ENCODE assay signal across 8 mouse cellular contexts in genomic region chr11:77132580-77132979, GRCm38 (mm10). TPM values are rescaled to one million over a fixed set of nuclear protein-coding genes. Genes with fewer than 3 reads are reported as not detected.
DNase-seq lines count a peak whose midpoint lies in the region; ATAC-seq and TF ChIP-seq lines count a peak whose summit lies in the region.

No protein-coding gene starts in this region.

- H3K27me3 ChIP-seq in cerebellum, adult 2 months (ENCODE audit: control insufficient read depth, insufficient read depth, low read length), result no peaks in the 10 kb centered on the region
- H3K27me3 ChIP-seq in midbrain, embryonic 14.5 days (ENCODE audit: control insufficient read depth, insufficient read depth, low read length), result no peaks in the 10 kb centered on the region
- H3K27me3 ChIP-seq in midbrain, embryonic 11.5 days (ENCODE audit: control insufficient read depth, insufficient read depth, low read length), result no peaks in the 10 kb centered on the region
- H3K27me3 ChIP-seq in stomach, postnatal 0 days (ENCODE audit: control insufficient read depth, insufficient read depth, low read length), result no peaks in the 10 kb centered on the region

- peak; percentile 42; the same call in 1 of the 2 replicates for TF ChIP-seq CTCF in cerebellum, adult 2 months (IDR thresholded peaks at IDR 0.05; ENCODE audit: borderline replicate concordance, insufficient read depth, low read depth, low read length)
- peak; percentile 61 for TF ChIP-seq CTCF in stomach, postnatal 0 days (IDR thresholded peaks at IDR 0.05; ENCODE audit: low read depth)

- no peak for ATAC-seq in midbrain, embryonic 14.5 days (ENCODE audit: low FRiP score, low TSS enrichment)
- no peak for ATAC-seq in midbrain, embryonic 11.5 days (ENCODE audit: low FRiP score)
- ATAC-seq in stomach, postnatal 0 days (ENCODE audit: low FRiP score, low TSS enrichment), result no peak

- 0 out of 2 replicates have a peak, but pooled peaks cover 2% of the 10 kb centered on the region for H3K9me3 ChIP-seq in midbrain, embryonic 14.5 days (ENCODE audit: control insufficient read depth, low read length)
- H3K9me3 ChIP-seq in midbrain, embryonic 11.5 days (ENCODE audit: control insufficient read depth, low read length), result no peaks in the 10 kb centered on the region
- no peaks in the 10 kb centered on the region for H3K9me3 ChIP-seq in stomach, postnatal 0 days (ENCODE audit: control insufficient read depth, low read length)

- no peak overlapping the region for H3K27ac ChIP-seq in cerebellum, adult 2 months (ENCODE audit: insufficient read depth, low read length)
- H3K27ac ChIP-seq in midbrain, embryonic 14.5 days (replicated peaks; ENCODE audit: low read depth, low read length), result no peak overlapping the region
- H3K27ac ChIP-seq in midbrain, embryonic 11.5 days (ENCODE audit: low read depth, low read length), result no peak overlapping the region
- H3K27ac ChIP-seq in stomach, postnatal 0 days (replicated peaks), result no peak overlapping the region

- no peak overlapping the region for H3K4me2 ChIP-seq in midbrain, embryonic 14.5 days (ENCODE audit: low read length)
- no peak overlapping the region for H3K4me2 ChIP-seq in midbrain, embryonic 11.5 days
- H3K4me2 ChIP-seq in stomach, postnatal 0 days (replicated peaks; ENCODE audit: low read depth), result no peak overlapping the region

- H3K36me3 ChIP-seq in midbrain, embryonic 14.5 days (ENCODE audit: control insufficient read depth, insufficient read depth, low read length), result no peaks in the 10 kb centered on the region
- no peaks in the 10 kb centered on the region for H3K36me3 ChIP-seq in midbrain, embryonic 11.5 days (ENCODE audit: control insufficient read depth, insufficient read depth, low read length)
- no peaks in the 10 kb centered on the region for H3K36me3 ChIP-seq in stomach, postnatal 0 days (ENCODE audit: control insufficient read depth, insufficient read depth, low read length)

- TF ChIP-seq POLR2A in cerebellum, adult 2 months (IDR thresholded peaks at IDR 0.05; ENCODE audit: borderline replicate concordance, insufficient read depth, low read length), result no peak

- no peak overlapping the region for H3K4me3 ChIP-seq in cerebellum, adult 2 months (replicated peaks; ENCODE audit: insufficient read depth, low read depth, low read length)
- H3K4me3 ChIP-seq in midbrain, embryonic 14.5 days (replicated peaks; ENCODE audit: low read depth, low read length), result no peak overlapping the region
- H3K4me3 ChIP-seq in midbrain, embryonic 11.5 days (ENCODE audit: low read depth, low read length), result no peak overlapping the region
- H3K4me3 ChIP-seq in stomach, postnatal 0 days (ENCODE audit: low read depth, low read length), result no peak overlapping the region

- H3K9ac ChIP-seq in midbrain, embryonic 14.5 days (replicated peaks; ENCODE audit: low read length), result no peak overlapping the region
- H3K9ac ChIP-seq in midbrain, embryonic 11.5 days (ENCODE audit: low read length), result no peak overlapping the region
- H3K9ac ChIP-seq in stomach, postnatal 0 days (ENCODE audit: low read length), result no peak overlapping the region

- WGBS in cerebellum, adult 2 months, result 57% methylated on average over 3 of the region's 3 CpGs
- 62% methylated on average over 3 of the region's 3 CpGs for WGBS in midbrain, embryonic 14.5 days
- 57% methylated on average over 3 of the region's 3 CpGs for WGBS in midbrain, embryonic 11.5 days
- WGBS in stomach, postnatal 0 days, result 57% methylated on average over 3 of the region's 3 CpGs

- no peak for DNase-seq in cerebellum, adult 2 months
- no peak for DNase-seq in cerebellum, adult 11 months
- peak; percentile 14 for DNase-seq in midbrain, embryonic 14.5 days
- DNase-seq in midbrain, embryonic 11.5 days (ENCODE audit: low spot score, missing footprints), result no peak
- peak; percentile 32 for DNase-seq in embryo, embryonic 10.5 days (ENCODE audit: low spot score)
- no peak for DNase-seq in stomach, postnatal 0 days (ENCODE audit: low spot score)
- DNase-seq in left cerebral cortex, postnatal 25 days (ENCODE audit: low spot score in 2 of 2), result no peak
- DNase-seq in layer of hippocampus, postnatal 14 days (ENCODE audit: low spot score in 2 of 2), result no peak

- no peak for TF ChIP-seq EP300 in stomach, postnatal 0 days (optimal IDR thresholded peaks at IDR 0.05)

- intact Hi-C loops in left cerebral cortex, postnatal 25 days (cut with DNase I), result no loop called here

- H3K4me1 ChIP-seq in cerebellum, adult 2 months (ENCODE audit: control insufficient read depth, insufficient read depth, low read length), result no peaks in the 10 kb centered on the region
- H3K4me1 ChIP-seq in midbrain, embryonic 14.5 days (ENCODE audit: control insufficient read depth, insufficient read depth, low read length), result no peaks in the 10 kb centered on the region
- H3K4me1 ChIP-seq in midbrain, embryonic 11.5 days (ENCODE audit: control insufficient read depth, insufficient read depth, low read length), result no peaks in the 10 kb centered on the region
- H3K4me1 ChIP-seq in stomach, postnatal 0 days (replicated peaks; ENCODE audit: control insufficient read depth, insufficient read depth), result no peaks in the 10 kb centered on the region

RNA-seq across cellular contexts. Expression of gene Nsrp1, which starts 54.3 kb away (rescaled TPM):
- polyA plus RNA-seq in cerebellum, adult 2 months (2012; rRNA removed), result 11.1 and 11.8 TPM in 2 replicates
- 50.5 and 54.7 TPM in 2 replicates for polyA plus RNA-seq in midbrain, embryonic 14.5 days (2014; fragmentation: Nextera tagmentation; extraction: Ambion mirVana)
- polyA plus RNA-seq in midbrain, embryonic 11.5 days (2014; fragmentation: Nextera tagmentation; extraction: Ambion mirVana), result 56.2 and 58.2 TPM in 2 replicates
- polyA plus RNA-seq in stomach, postnatal 0 days (2015; fragmentation: Nextera tagmentation; extraction: Ambion mirVana), result 38.5 and 45.1 TPM in 2 replicates
- total RNA-seq in left cerebral cortex, postnatal 25 days (2021), result 10 to 100 TPM; 18.7 to 20.9 TPM
- total RNA-seq in layer of hippocampus, postnatal 14 days (2021), result 10 to 100 TPM; 14.6 to 16.6 TPM

RNA-seq across cellular contexts. Expression of gene Efcab5, which starts 56.2 kb away (rescaled TPM):
- polyA plus RNA-seq in cerebellum, adult 2 months (2012; rRNA removed), result 1.2 and 1.7 TPM in 2 replicates
- polyA plus RNA-seq in midbrain, embryonic 14.5 days (2014; fragmentation: Nextera tagmentation; extraction: Ambion mirVana), result 0.55 and 1.1 TPM in 2 replicates
- polyA plus RNA-seq in midbrain, embryonic 11.5 days (2014; fragmentation: Nextera tagmentation; extraction: Ambion mirVana), result 0.18 and 0.25 TPM in 2 replicates
- 0.12 and 0.15 TPM in 2 replicates for polyA plus RNA-seq in stomach, postnatal 0 days (2015; fragmentation: Nextera tagmentation; extraction: Ambion mirVana)
- total RNA-seq in left cerebral cortex, postnatal 25 days (2021), result 1 to 10 TPM; 2.8 to 3.2 TPM
- total RNA-seq in layer of hippocampus, postnatal 14 days (2021), result 1 to 10 TPM; 3.5 to 3.8 TPM

Comparison
In these comparisons a context has a peak if more than half of its experiments do, and no peak if none do; other contexts are left out.
1. DNase-seq: peak in midbrain, embryonic 14.5 days (single experiment) and embryo, embryonic 10.5 days (single experiment); none in cerebellum, adult 2 months (0 of 2), cerebellum, adult 11 months (single experiment), midbrain, embryonic 11.5 days (single experiment), stomach, postnatal 0 days (single experiment), left cerebral cortex, postnatal 25 days (0 of 2) and layer of hippocampus, postnatal 14 days (0 of 2).